Mouse (Mus musculus): ENCODE results near the gene Fbxo17. TPM values are rescaled to one million over a fixed set of nuclear protein-coding genes. Genes with fewer than 3 reads are reported as not detected.

The Fbxo17 gene
- polyA plus RNA-seq, 1 experiment from 2014 or later, result 19.7 TPM

- peaks cover 50% of the 10 kb centered on the region for H3K36me3 ChIP-seq
- no peak for ATAC-seq (ENCODE audit: insufficient number of reproducible peaks, insufficient read depth, low FRiP score, low TSS enrichment)
- H3K27ac ChIP-seq, result peak overlapping the region; percentile 57; the same call in 1 of the 2 replicates
These were observed 24.7 kb downstream of the Fbxo17 start for GRCm38 (mm10) chr7:28741368-28741708.

DNA sequence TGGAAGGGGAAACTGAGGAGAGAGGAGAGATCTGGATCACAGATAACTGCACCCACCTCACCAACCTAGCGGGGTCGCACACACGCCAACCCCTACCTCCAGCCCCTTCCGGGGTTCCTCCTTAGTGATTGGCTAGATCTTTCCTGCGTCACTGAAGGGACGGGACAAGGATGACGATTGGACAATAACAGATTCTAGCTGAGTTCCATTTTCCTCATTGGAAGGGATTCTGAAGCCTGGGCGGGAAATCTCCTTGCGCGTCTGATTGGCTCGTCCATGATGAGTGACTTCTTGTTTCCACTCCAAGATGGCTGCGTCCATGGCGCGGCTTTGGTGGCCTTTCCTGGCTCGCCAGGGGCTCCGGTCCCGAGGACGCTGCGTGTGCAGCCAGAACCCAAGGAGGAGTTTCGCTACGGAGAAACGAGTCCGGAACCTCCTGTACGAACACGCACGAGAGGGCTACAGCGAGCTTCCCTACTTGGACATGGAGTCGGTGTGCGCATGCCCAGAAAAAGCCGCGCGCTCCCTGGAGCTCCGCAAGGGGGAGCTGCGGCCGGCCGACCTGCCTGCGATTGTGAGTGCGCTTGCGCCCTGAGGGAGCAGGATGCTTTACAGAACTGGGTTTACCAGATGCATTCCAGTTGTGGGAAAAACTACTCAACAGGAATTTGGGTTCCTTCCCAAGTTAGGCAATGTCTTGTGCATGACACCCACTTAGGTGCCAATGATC, 25.3 kb downstream of the Fbxo17 start, which contains the start of the genes Mrps12 and Sars2:
Mrps12 (minus strand) TSS at position 112 of the 730 bp plus-strand sequence.
Sars2 (plus strand) TSS at position 284 of the 730 bp plus-strand sequence.
- Histone ChIP-seq H3K4me1 (peaks cover 8% of the 10 kb centered on the region), H3K9me3 (no peaks in the 10 kb centered on the region), H3K36me3 (peaks cover 50% of the 10 kb centered on the region), H3K4me3 (peak within 1 kb of the TSS; percentile 62), H3K27me3 (no peaks in the 10 kb centered on the region), H3K4me2 (replicated peaks) (peak within 1 kb of the TSS; percentile 92), H3K27ac (peak within 1 kb of the TSS; percentile 80), H3K9ac (peak within 1 kb of the TSS; percentile 81)
- peak; percentile 95 for ATAC-seq (ENCODE audit: insufficient number of reproducible peaks, insufficient read depth, low FRiP score, low TSS enrichment)
- WGBS, result under 1% methylated on average over 39 of the region's 39 CpGs

More at GRCm38 (mm10) chr7:28741368-28741708, 24.7 kb downstream of the Fbxo17 start:
- H3K4me3 ChIP-seq, result peak overlapping the region; percentile 62
- H3K9ac ChIP-seq, result peak overlapping the region; percentile 81
- H3K9me3 ChIP-seq, result no peaks in the 10 kb centered on the region
- H3K4me1 ChIP-seq, result peaks cover 8% of the 10 kb centered on the region
- peak overlapping the region; percentile 92 for H3K4me2 ChIP-seq (replicated peaks)
- no peaks in the 10 kb centered on the region for H3K27me3 ChIP-seq
- 1% methylated on average over 13 of the region's 13 CpGs for WGBS

- Histone ChIP-seq H3K9ac (no peak overlapping the region), H3K9me3 (no peaks in the 10 kb centered on the region), H3K27ac (no peak overlapping the region), H3K4me2 (replicated peaks) (no peak overlapping the region), H3K4me3 (no peak overlapping the region), H3K4me1 (0 out of 2 replicates have a peak, but pooled peaks cover 4% of the 10 kb centered on the region), H3K27me3 (no peaks in the 10 kb centered on the region), H3K36me3 (peaks cover 54% of the 10 kb centered on the region)
- ATAC-seq (ENCODE audit: insufficient number of reproducible peaks, insufficient read depth, low FRiP score, low TSS enrichment), result no peak
- 94% methylated on average over 7 of the region's 7 CpGs for WGBS
These were observed 33.3 kb downstream of the Fbxo17 start for GRCm38 (mm10) chr7:28749935-28750334.

- H3K4me2 ChIP-seq (replicated peaks), result peak within 1 kb of the TSS; percentile 31
- ATAC-seq (ENCODE audit: insufficient number of reproducible peaks, insufficient read depth, low FRiP score, low TSS enrichment), result no peak
- H3K9me3 ChIP-seq, result no peaks in the 10 kb centered on the region
- H3K9ac ChIP-seq, result no peak within 1 kb of the TSS
- H3K4me1 ChIP-seq, result peaks cover 6% of the 10 kb centered on the region; the same call in 1 of the 2 replicates
- H3K36me3 ChIP-seq, result peaks cover 46% of the 10 kb centered on the region
- H3K4me3 ChIP-seq, result no peak within 1 kb of the TSS
- no peak within 1 kb of the TSS for H3K27ac ChIP-seq
- 2% methylated on average over 17 of the region's 17 CpGs for WGBS
- H3K27me3 ChIP-seq, result peaks cover 18% of the 10 kb centered on the region
These were observed 39.5 kb downstream of the Fbxo17 start, which contains the start of gene Ccer2 for GRCm38 (mm10) chr7:28756079-28756478. Gene Ccer2 (plus strand): TSS chr7:28756174.

- H3K36me3 ChIP-seq, result peaks cover 43% of the 10 kb centered on the region
- 82% methylated on average over 13 of the region's 13 CpGs for WGBS
These were observed 42.0 kb downstream of the Fbxo17 start for GRCm38 (mm10) chr7:28758623-28759022.

DNA sequence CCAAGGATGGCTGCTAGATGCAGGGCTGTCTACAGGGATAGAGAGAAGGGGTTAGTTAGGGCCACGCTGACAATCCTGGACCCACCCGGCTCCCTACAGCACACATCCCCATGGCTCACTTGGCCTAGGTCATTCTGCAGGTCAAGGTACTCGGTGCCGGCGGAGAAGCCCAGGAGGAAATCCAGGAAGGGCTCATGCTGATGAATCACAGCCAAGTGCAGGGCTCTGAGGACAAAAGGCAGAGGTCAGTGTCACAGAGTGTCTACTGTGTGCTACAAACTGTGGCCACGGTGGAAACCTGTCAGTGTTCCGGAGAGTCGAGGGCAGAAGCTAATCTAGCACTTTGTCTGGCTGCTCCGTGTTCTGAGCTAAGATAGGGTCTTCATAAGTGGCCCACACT, 45.3 kb downstream of the Fbxo17 start:
- H3K9ac ChIP-seq, result no peak overlapping the region
- no peaks in the 10 kb centered on the region for H3K9me3 ChIP-seq
- ATAC-seq (ENCODE audit: insufficient number of reproducible peaks, insufficient read depth, low FRiP score, low TSS enrichment), result no peak
- H3K4me2 ChIP-seq (replicated peaks), result no peak overlapping the region
- no peak overlapping the region for H3K4me3 ChIP-seq
- peaks cover under 1% of the 10 kb centered on the region; the same call in 1 of the 2 replicates for H3K27me3 ChIP-seq
- peaks cover 6% of the 10 kb centered on the region for H3K4me1 ChIP-seq
- peaks cover 38% of the 10 kb centered on the region for H3K36me3 ChIP-seq
- no peak overlapping the region for H3K27ac ChIP-seq
- WGBS, result 89% methylated on average over 9 of the region's 9 CpGs

More at GRCm38 (mm10) chr7:28758623-28759022, 42.0 kb downstream of the Fbxo17 start:
- Histone ChIP-seq H3K9me3 (no peaks in the 10 kb centered on the region), H3K9ac (no peak overlapping the region), H3K27me3 (peaks cover 18% of the 10 kb centered on the region), H3K4me2 (replicated peaks) (no peak overlapping the region), H3K4me1 (peaks cover 6% of the 10 kb centered on the region; the same call in 1 of the 2 replicates), H3K27ac (no peak overlapping the region), H3K4me3 (no peak overlapping the region)
- no peak for ATAC-seq (ENCODE audit: insufficient number of reproducible peaks, insufficient read depth, low FRiP score, low TSS enrichment)

GRCm38 (mm10) chr7:28765211-28765610, 48.6 kb downstream of the Fbxo17 start:
- 81% methylated on average over 6 of the region's 6 CpGs for WGBS
- Histone ChIP-seq H3K4me1 (peaks cover 12% of the 10 kb centered on the region), H3K36me3 (peaks cover 19% of the 10 kb centered on the region), H3K4me2 (replicated peaks) (peak overlapping the region; percentile 55), H3K27ac (no peak overlapping the region), H3K4me3 (peak overlapping the region; percentile 63), H3K27me3 (no peaks in the 10 kb centered on the region), H3K9me3 (no peaks in the 10 kb centered on the region), H3K9ac (no peak overlapping the region)
- no peak for ATAC-seq (ENCODE audit: insufficient number of reproducible peaks, insufficient read depth, low FRiP score, low TSS enrichment)

DNA sequence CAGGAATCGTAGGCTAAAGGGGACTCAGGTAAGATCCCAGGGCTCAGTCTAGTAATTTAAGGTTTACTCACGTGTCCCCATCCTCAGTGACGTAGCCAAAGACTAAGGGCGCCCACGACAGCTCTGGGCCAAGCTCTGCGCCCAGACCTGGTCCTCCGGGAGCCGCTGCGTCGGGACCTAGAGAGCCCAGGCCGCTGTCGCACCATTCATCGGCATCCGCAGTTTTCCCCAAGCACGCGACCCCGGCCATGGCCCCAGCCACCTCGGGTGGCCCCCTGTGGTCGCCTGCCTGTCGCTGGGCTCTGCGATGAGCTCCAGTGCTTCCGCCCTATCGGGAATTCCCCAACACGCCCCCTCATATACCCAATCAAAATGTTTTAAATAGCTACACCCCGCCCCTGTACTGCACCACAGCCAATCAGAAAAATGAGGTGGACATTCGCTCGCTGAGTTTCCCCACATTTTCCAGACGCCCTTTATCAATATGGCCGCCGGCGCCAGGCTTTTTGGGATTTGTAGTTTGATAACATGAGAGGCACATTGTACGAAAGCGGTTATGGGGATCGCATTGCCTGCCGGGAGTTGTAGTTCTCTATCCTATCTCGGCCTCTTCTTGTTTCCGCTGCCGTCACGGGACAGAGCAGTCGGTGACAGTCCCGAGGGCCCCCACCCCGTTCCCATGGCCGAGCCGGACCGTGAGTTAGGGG, 49.7 kb downstream of the Fbxo17 start, which contains the start of gene Sirt2:
Sirt2 (plus strand) TSS at position 563 of the 707 bp plus-strand sequence.
- peaks cover 9% of the 10 kb centered on the region for H3K36me3 ChIP-seq
- ATAC-seq (ENCODE audit: insufficient number of reproducible peaks, insufficient read depth, low FRiP score, low TSS enrichment), result peak; percentile 97
- H3K4me2 ChIP-seq (replicated peaks), result peak within 1 kb of the TSS; percentile 64
- no peaks in the 10 kb centered on the region for H3K9me3 ChIP-seq
- peak within 1 kb of the TSS; percentile 63 for H3K4me3 ChIP-seq
- WGBS, result under 1% methylated on average over 45 of the region's 45 CpGs
- peaks cover 12% of the 10 kb centered on the region for H3K4me1 ChIP-seq
- H3K9ac ChIP-seq, result peak within 1 kb of the TSS; percentile 74
- H3K27me3 ChIP-seq, result no peaks in the 10 kb centered on the region
- no peak within 1 kb of the TSS for H3K27ac ChIP-seq

DNA sequence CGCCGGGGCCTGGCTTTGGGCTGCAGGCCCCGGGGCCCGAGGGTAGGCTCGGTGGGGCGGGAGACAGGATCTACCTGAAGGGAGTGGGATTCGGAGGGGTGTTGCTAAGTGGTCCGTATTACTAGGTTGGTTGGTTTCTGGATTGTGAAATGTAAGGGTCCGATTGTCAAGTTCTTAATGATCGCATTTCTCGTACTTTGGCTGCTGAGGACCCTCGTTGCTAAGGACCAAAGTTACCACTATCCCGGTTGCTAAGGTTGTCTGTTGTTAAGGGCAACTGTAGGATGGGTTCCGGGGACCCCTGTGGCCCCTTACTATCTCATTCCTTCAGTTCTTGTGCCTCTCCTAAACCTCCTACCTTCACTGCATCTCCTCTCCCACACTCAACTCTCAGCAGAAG, 50.3 kb downstream of the Fbxo17 start:
- Histone ChIP-seq H3K9ac (peak overlapping the region; percentile 74), H3K27ac (no peak overlapping the region), H3K4me1 (peaks cover 12% of the 10 kb centered on the region), H3K4me2 (replicated peaks) (peak overlapping the region; percentile 64), H3K4me3 (peak overlapping the region; percentile 63), H3K27me3 (no peaks in the 10 kb centered on the region), H3K9me3 (no peaks in the 10 kb centered on the region), H3K36me3 (peaks cover 6% of the 10 kb centered on the region; the same call in 1 of the 2 replicates)
- WGBS, result 3% methylated on average over 14 of the region's 14 CpGs
- ATAC-seq (ENCODE audit: insufficient number of reproducible peaks, insufficient read depth, low FRiP score, low TSS enrichment), result no peak; the same call in 1 of the 2 replicates

DNA sequence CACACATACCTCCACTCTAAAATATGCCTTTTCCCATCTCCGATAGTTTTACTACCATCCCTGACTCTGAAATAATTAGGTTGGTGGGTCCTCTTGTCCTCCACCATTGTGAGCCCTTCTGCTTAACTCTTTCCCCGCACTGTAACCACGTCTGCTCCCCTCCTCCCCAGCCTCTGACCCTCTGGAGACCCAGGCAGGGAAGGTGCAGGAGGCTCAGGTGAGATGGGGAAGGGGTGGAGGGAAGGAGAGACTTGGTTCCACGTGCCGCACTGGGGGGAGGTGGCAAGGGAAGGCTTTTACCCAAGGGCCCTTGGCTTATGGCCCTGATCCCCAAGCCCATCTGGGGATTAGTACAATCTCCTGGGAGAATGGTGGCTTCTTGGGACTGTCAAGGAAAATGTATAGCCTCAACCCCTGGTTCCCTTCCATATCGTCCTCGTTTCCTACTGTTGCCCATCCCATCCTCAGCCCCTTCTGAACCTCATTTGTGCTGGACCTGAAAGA, 50.9 kb downstream of the Fbxo17 start, which contains the start of gene Nfkbib:
Nfkbib (minus strand) TSS at position 51 of the 504 bp plus-strand sequence.
- Histone ChIP-seq H3K36me3 (0 out of 2 replicates have a peak, but pooled peaks cover 10% of the 10 kb centered on the region), H3K27me3 (no peaks in the 10 kb centered on the region), H3K4me3 (peak within 1 kb of the TSS; percentile 63), H3K4me2 (replicated peaks) (peak within 1 kb of the TSS; percentile 64), H3K27ac (no peak within 1 kb of the TSS), H3K4me1 (peaks cover 12% of the 10 kb centered on the region), H3K9ac (peak within 1 kb of the TSS; percentile 74), H3K9me3 (no peaks in the 10 kb centered on the region)
- WGBS, result 58% methylated on average over 7 of the region's 7 CpGs
- no peak for ATAC-seq (ENCODE audit: insufficient number of reproducible peaks, insufficient read depth, low FRiP score, low TSS enrichment)

GRCm38 (mm10) chr7:28769414-28769958, 52.9 kb downstream of the Fbxo17 start:
- H3K9ac ChIP-seq, result no peak overlapping the region
- no peak for ATAC-seq (ENCODE audit: insufficient number of reproducible peaks, insufficient read depth, low FRiP score, low TSS enrichment)
- H3K27me3 ChIP-seq, result no peaks in the 10 kb centered on the region
- no peak overlapping the region for H3K27ac ChIP-seq
- peaks cover 12% of the 10 kb centered on the region for H3K4me1 ChIP-seq
- WGBS, result 92% methylated on average over 9 of the region's 9 CpGs
- H3K4me3 ChIP-seq, result no peak overlapping the region
- no peak overlapping the region for H3K4me2 ChIP-seq (replicated peaks)
- no peaks in the 10 kb centered on the region for H3K9me3 ChIP-seq
- 0 out of 2 replicates have a peak, but pooled peaks cover 11% of the 10 kb centered on the region for H3K36me3 ChIP-seq
